Mouse (Mus musculus) midbrain, postnatal 0 days (tissue): ENCODE data around the gene Fcrl6. TPM values are rescaled to one million over a fixed set of nuclear protein-coding genes. Genes with fewer than 3 reads are reported as not detected.

Experiments used
- ATAC-seq: fragments of 200-750 bp; cut with Nextera tagmentation; 2 replicates; pipeline ENCODE4 v1.8.0; 2017; ENCODE audit warnings: moderate number of reproducible peaks, mild to moderate bottlenecking, moderate TSS enrichment, moderate library complexity; ENCODE audit not compliant: low FRiP score
- DNase-seq: peaks from one replicate; pipeline ENCODE4 v3.0.0-alpha.2; 2015; ENCODE audit warnings: low spot score
- H3K27ac ChIP-seq: fragments of 300-500 bp; sonication (generic); 2 replicates; pipeline ENCODE4 v1.5.1; 2014; ENCODE audit warnings: low read depth, mild to moderate bottlenecking, low read length, mixed read lengths
- H3K27me3 ChIP-seq: fragments of 300-500 bp; sonication (generic); 2 replicates; pipeline ENCODE4 v1.6.1; 2014; ENCODE audit warnings: low read length, control low read depth, mixed read lengths; ENCODE audit not compliant: insufficient read depth
- H3K36me3 ChIP-seq: fragments of 300-500 bp; sonication (generic); 2 replicates; pipeline ENCODE4 v1.6.1; 2014; ENCODE audit warnings: low read length, control low read depth, mixed read lengths; ENCODE audit not compliant: insufficient read depth
- H3K4me1 ChIP-seq: fragments of 300-500 bp; sonication (generic); 2 replicates; pipeline ENCODE4 v1.6.1; 2014; ENCODE audit warnings: mild to moderate bottlenecking, control low read depth, antibody characterized with exemption, low read length, mixed read lengths; ENCODE audit not compliant: insufficient read depth
- H3K4me2 ChIP-seq: fragments of 300-500 bp; sonication (generic); 2 replicates; pipeline ENCODE4 v1.6.1; 2014; ENCODE audit warnings: low read depth, mild to moderate bottlenecking, low read length, mixed read lengths; ENCODE audit not compliant: poor library complexity, severe bottlenecking
- H3K4me3 ChIP-seq: fragments of 300-500 bp; sonication (generic); 2 replicates; pipeline ENCODE4 v1.5.1; 2014; ENCODE audit warnings: low read depth, mild to moderate bottlenecking, low read length, moderate library complexity
- H3K9ac ChIP-seq: fragments of 300-500 bp; sonication (generic); replicated peaks from 2 replicates; pipeline ENCODE4 v1.6.1; 2014; ENCODE audit warnings: mild to moderate bottlenecking, low read length, moderate library complexity, mixed read lengths; ENCODE audit not compliant: poor library complexity, severe bottlenecking
- H3K9me3 ChIP-seq: fragments of 300-500 bp; sonication (generic); 2 replicates; pipeline ENCODE4 v1.6.1; 2016; ENCODE audit warnings: low read length, control low read depth
- CTCF ChIP-seq: IDR thresholded peaks from 2 replicates; pipeline ENCODE4 v1.5.1; 2016; ENCODE audit warnings: antibody characterized with exemption, mild to moderate bottlenecking
- WGBS: fragments of 180-500 bp; shearing (Covaris S2); extraction: QIAGEN DNeasy Blood & Tissue Kit; methylation state at CpG from one replicate; pipeline ENCODE4 v1.1.7; 2014; 5-methylcytosine and 5-hydroxymethylcytosine counted together
- polyA plus RNA-seq: library from polyadenylated mRNA; unstranded; fragments of >200 nt; fragmentation: Nextera tagmentation; extraction: Ambion mirVana; gene quantifications from 2 replicates; pipeline ENCODE4 v1.2.1, GENCODE M21; 2015
- total RNA-seq: library from RNA; depleted of rRNA; stranded (reverse); fragments of >200 nt; gene quantifications from 2 replicates; pipeline ENCODE4 v1.2.3, GENCODE M21; 2014; rRNA removed

The Fcrl6 gene
- total RNA-seq (0.16 TPM in 1 of 2 replicates, not detected in the other), polyA plus RNA-seq (0.10 and 0.11 TPM in 2 replicates)

- no peak for ATAC-seq
- Histone ChIP-seq H3K36me3 (no peaks in the 10 kb centered on the region), H3K27me3 (peaks cover 3% of the 10 kb centered on the region; the same call in 1 of the 2 replicates), H3K4me2 (no peak within 1 kb of the TSS), H3K27ac (no peak within 1 kb of the TSS), H3K9ac (no peak within 1 kb of the TSS), H3K4me1 (no peaks in the 10 kb centered on the region), H3K9me3 (no peaks in the 10 kb centered on the region), H3K4me3 (no peak within 1 kb of the TSS)
- 89% methylated on average over 1 of the region's 1 CpGs for WGBS
- TF ChIP-seq CTCF: no peak
- DNase-seq: no peak
These were observed at the start of gene Fcrl6 for GRCm38 (mm10) chr1:172602326-172602725. Gene Fcrl6, minus strand, starts transcription at chr1:172602551.

GRCm38 (mm10) chr1:172651288-172651987 lies 49.1 kb upstream of the Fcrl6 start:
- no peak for TF ChIP-seq CTCF
- 0 out of 2 replicates have a peak, but pooled peaks cover 4% of the 10 kb centered on the region for H3K4me1 ChIP-seq
- no peak overlapping the region for H3K9ac ChIP-seq
- H3K27ac ChIP-seq: no peak overlapping the region
- 88% methylated on average over 10 of the region's 10 CpGs for WGBS
- H3K36me3 ChIP-seq: no peaks in the 10 kb centered on the region
- no peaks in the 10 kb centered on the region for H3K9me3 ChIP-seq
- H3K27me3 ChIP-seq: no peaks in the 10 kb centered on the region
- H3K4me3 ChIP-seq: no peak overlapping the region
- no peak overlapping the region for H3K4me2 ChIP-seq
- ATAC-seq (no peak), DNase-seq (no peak)

- ATAC-seq (no peak), DNase-seq (no peak)
- Histone ChIP-seq H3K9me3 (no peaks in the 10 kb centered on the region), H3K36me3 (no peaks in the 10 kb centered on the region), H3K9ac (no peak overlapping the region), H3K4me1 (0 out of 2 replicates have a peak, but pooled peaks cover 4% of the 10 kb centered on the region), H3K4me2 (no peak overlapping the region), H3K4me3 (no peak overlapping the region), H3K27me3 (no peaks in the 10 kb centered on the region), H3K27ac (no peak overlapping the region)
- 68% methylated on average over 8 of the region's 8 CpGs for WGBS
- TF ChIP-seq CTCF: peak; percentile 58
These were observed 48.4 kb upstream of the Fcrl6 start for GRCm38 (mm10) chr1:172650519-172651287.

- Histone ChIP-seq H3K36me3 (no peaks in the 10 kb centered on the region), H3K27me3 (no peaks in the 10 kb centered on the region), H3K4me1 (0 out of 2 replicates have a peak, but pooled peaks cover 4% of the 10 kb centered on the region), H3K9ac (no peak overlapping the region), H3K4me2 (no peak overlapping the region), H3K27ac (no peak overlapping the region), H3K9me3 (no peaks in the 10 kb centered on the region), H3K4me3 (no peak overlapping the region)
- no peak for TF ChIP-seq CTCF
- DNase-seq (no peak), ATAC-seq (no peak)
- 83% methylated on average over 9 of the region's 9 CpGs for WGBS
These were observed 47.0 kb upstream of the Fcrl6 start for GRCm38 (mm10) chr1:172649396-172649795.

GRCm38 (mm10) chr1:172647236-172647635 lies 44.9 kb upstream of the Fcrl6 start:
- Histone ChIP-seq H3K4me2 (no peak overlapping the region), H3K4me3 (no peak overlapping the region), H3K36me3 (no peaks in the 10 kb centered on the region), H3K9ac (no peak overlapping the region), H3K4me1 (0 out of 2 replicates have a peak, but pooled peaks cover 4% of the 10 kb centered on the region), H3K27me3 (no peaks in the 10 kb centered on the region), H3K9me3 (no peaks in the 10 kb centered on the region), H3K27ac (no peak overlapping the region)
- ATAC-seq (no peak), DNase-seq (no peak)
- no peak for TF ChIP-seq CTCF
- WGBS: 14% methylated on average over 4 of the region's 4 CpGs

- DNase-seq (no peak), ATAC-seq (no peak)
- no peak overlapping the region for H3K9ac ChIP-seq
- 68% methylated on average over 2 of the region's 2 CpGs for WGBS
- TF ChIP-seq CTCF: no peak
- no peaks in the 10 kb centered on the region for H3K36me3 ChIP-seq
- no peaks in the 10 kb centered on the region for H3K27me3 ChIP-seq
- no peaks in the 10 kb centered on the region for H3K9me3 ChIP-seq
- H3K4me3 ChIP-seq: no peak overlapping the region
- H3K4me2 ChIP-seq: no peak overlapping the region
- no peak overlapping the region for H3K27ac ChIP-seq
- no peaks in the 10 kb centered on the region for H3K4me1 ChIP-seq
These were observed 36.4 kb upstream of the Fcrl6 start for GRCm38 (mm10) chr1:172638781-172639180.
